Mouse (Mus musculus) cortical plate, adult 2 months (tissue): ENCODE measurements around the gene Loxl3.

ENCODE experiments used
- CTCF ChIP-seq: fragments of 200-500 bp; IDR thresholded peaks from 2 replicates; pipeline ENCODE4 v1.5.1; 2011; ENCODE audit warnings: mild to moderate bottlenecking, control low read depth, low read length; ENCODE audit not compliant: insufficient read depth; ENCODE audit errors: extremely low read depth
- POLR2A ChIP-seq: fragments of 200-500 bp; IDR thresholded peaks from 2 replicates; pipeline ENCODE4 v1.6.1; 2011; ENCODE audit warnings: mild to moderate bottlenecking, low read length, control low read depth; ENCODE audit not compliant: insufficient read depth; ENCODE audit errors: extremely low read depth

DNA sequence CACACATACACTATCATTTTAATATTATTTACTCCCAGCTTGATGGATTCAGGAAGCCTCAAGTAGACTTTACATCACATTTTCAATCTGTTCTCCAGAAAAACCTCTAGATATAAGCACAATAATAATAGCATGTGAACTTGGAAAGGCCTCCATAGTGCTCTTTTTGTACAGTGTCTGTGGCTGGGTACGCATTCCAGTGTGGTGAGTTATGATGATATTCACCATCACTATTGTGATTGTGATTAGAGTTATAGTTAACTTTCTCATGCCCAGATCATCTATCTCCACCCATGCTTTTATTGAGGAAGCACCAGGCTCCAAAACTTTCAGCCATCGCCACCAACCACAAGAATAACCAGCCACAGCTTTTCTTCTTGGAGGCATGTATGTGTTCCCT, 10.2 kb upstream of the Loxl3 start:
- no peak for TF ChIP-seq CTCF
- TF ChIP-seq POLR2A = no peak
